Mouse (Mus musculus) MEL (cell line): ENCODE measurements around the gene Arid3b.

Experiments
- EP300 ChIP-seq, 2 experiments: IDR thresholded peaks; 2 replicates each; pipeline ENCODE4 v1.6.1; 2011; ENCODE audit warnings: improper control_type of control experiment in 2 of 2, low read length in 2 of 2, low read depth in 1 of 2, mild to moderate bottlenecking in 1 of 2
- GATA1 ChIP-seq: IDR thresholded peaks from 2 replicates; pipeline ENCODE4 v1.6.1; 2011; ENCODE audit warnings: low read depth, low read length, improper control_type of control experiment
- NRF1 ChIP-seq: IDR thresholded peaks from 2 replicates; pipeline ENCODE4 v1.6.1; 2014; ENCODE audit warnings: low read depth, mild to moderate bottlenecking, inconsistent platforms, low read length, improper control_type of control experiment, moderate library complexity; ENCODE audit not compliant: poor library complexity, insufficient read depth, severe bottlenecking
- POLR2A ChIP-seq, 2 experiments: IDR thresholded peaks; 2 replicates each; pipeline ENCODE4 v1.6.1; 2011 to 2012; ENCODE audit warnings: low read length in 2 of 2, mild to moderate bottlenecking in 2 of 2, control low read depth in 1 of 2, improper control_type of control experiment in 1 of 2, low read depth in 1 of 2, moderate library complexity in 1 of 2; ENCODE audit not compliant: control insufficient read depth in 1 of 2, insufficient read depth in 1 of 2, poor library complexity in 1 of 2

DNA sequence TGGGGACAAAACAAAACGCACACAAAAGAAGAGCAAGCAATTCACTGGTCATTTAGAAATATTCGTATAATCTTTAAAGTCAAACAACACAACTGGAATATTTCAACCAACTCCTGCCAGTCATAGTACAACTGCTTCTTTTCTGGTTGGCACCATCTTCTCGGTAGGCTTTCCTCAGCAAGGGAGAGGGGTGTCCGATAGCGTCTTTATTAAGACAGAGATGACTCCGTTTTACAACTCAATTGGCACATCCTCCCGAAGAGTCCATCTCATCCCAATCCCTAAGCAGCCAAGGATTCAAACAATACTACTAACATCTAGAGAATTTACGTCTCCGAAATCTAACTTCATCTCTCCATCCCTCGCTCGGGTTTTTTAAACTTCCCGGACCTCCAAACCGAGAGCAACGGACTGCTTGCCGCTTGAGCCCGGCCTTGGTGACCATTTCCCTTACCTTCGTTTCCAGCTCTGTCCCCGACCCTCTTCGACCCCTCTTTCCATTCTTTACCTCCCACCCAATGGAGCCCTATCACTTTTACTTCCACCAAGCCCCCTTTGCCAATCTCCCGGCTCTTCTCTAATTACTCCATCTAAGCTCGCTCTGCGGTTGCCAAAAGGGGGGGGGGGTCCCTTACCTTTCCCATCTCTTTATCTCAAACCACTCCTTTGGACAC lies 615 bp downstream of the Arid3b start:
- TF ChIP-seq POLR2A (IDR thresholded peaks at IDR 0.05; ENCODE audit: control insufficient read depth in 1 of 2, insufficient read depth in 1 of 2, low read depth in 1 of 2, low read length in 2 of 2, poor library complexity in 1 of 2): no peak
- no peak for TF ChIP-seq GATA1
- TF ChIP-seq NRF1: no peak
- no peak for TF ChIP-seq EP300 (IDR thresholded peaks at IDR 0.05; ENCODE audit: low read depth in 1 of 2, low read length in 2 of 2)
